Mouse (Mus musculus): ENCODE results near the gene Slamf7. TPM values are rescaled to one million over a fixed set of nuclear protein-coding genes. Genes with fewer than 3 reads are reported as not detected.

Gene Slamf7
- polyA plus RNA-seq, 1 experiment from 2014 or later = not detected

DNA sequence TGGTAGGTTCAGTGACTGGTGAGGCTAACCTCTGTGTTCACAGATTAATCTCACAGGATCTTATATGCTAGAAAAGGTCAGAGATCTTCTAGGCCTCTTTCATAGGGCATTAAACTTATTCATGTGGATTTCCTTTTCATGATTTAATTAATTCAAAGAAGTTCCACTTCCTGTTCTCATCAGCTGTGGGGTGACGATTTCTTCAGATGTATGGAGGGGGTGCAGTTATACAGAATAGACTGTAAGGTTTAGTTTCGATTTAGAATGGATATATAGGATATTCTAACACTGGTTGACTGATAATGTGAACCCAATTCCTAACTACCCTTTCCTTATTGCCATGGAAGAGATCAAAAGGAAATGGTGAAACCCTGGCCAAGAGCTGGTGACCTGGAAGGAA lies 8.6 kb upstream of the Slamf7 start:
- Histone ChIP-seq H3K36me3 (ENCODE audit: insufficient read depth) (no peaks in the 10 kb centered on the region), H3K4me2 (no peak overlapping the region), H3K9me3 (ENCODE audit: low read depth, low read length) (no peaks in the 10 kb centered on the region), H3K27me3 (ENCODE audit: insufficient read depth, low read length) (no peaks in the 10 kb centered on the region), H3K9ac (no peak overlapping the region), H3K4me1 (ENCODE audit: insufficient read depth) (no peaks in the 10 kb centered on the region), H3K27ac (ENCODE audit: low read depth) (no peak overlapping the region), H3K4me3 (ENCODE audit: low read depth, low read length) (no peak overlapping the region)
- WGBS = 77% methylated on average over 2 of the region's 2 CpGs
- ATAC-seq (ENCODE audit: insufficient read depth) (no peak), DNase-seq (no peak)
- TF ChIP-seq CTCF (IDR thresholded peaks at IDR 0.05; ENCODE audit: low read depth) = no peak

DNA sequence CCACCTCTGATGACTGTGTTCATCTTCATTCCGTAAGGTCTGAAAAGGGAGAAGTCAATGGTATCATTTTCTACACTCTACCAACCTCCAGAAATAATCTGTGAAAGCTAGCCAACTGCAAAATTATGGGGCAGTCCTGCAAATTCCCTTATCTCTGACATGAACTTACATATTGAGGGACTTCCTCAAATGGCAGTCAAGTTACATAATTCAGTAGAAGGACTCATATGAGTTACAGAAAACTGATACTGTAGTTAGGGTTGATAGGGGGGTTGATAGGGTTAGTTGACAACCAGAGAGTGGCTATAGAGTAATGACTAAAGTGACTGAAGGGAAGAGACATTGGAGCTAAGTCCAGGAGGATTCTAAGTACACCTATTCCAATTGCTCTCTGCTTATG lies 7.6 kb upstream of the Slamf7 start:
- no peak overlapping the region for H3K4me3 ChIP-seq (ENCODE audit: low read depth, low read length)

DNA sequence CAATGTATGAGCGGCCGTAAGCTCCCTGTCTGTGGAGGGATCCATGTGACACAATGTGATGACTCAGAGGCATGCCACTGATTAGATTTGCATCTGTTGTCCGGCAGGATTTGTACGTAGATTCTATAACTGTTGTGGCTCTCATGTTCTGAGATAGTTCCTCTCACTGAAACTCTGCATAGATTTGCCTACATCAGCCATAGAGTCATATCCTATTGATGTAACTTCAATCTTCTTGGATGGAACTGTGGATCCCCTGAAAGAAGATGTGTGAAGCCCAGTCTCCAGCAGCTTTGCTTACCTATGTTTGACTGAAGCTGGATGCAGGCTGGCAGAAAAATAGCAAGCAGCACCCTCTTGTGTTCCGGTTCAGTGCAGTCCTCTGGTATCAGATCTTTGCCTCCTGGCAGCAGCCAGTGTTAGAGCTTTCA lies 5.7 kb upstream of the Slamf7 start:
- WGBS = 39% methylated on average over 5 of the region's 5 CpGs
- TF ChIP-seq CTCF (IDR thresholded peaks at IDR 0.05; ENCODE audit: low read depth) = no peak

More for the DNA sequence above, 7.6 kb upstream of the Slamf7 start:
- no peak overlapping the region for H3K9ac ChIP-seq
- no peaks in the 10 kb centered on the region for H3K9me3 ChIP-seq (ENCODE audit: low read depth, low read length)
- DNase-seq (no peak), ATAC-seq (ENCODE audit: insufficient read depth) (no peak)
- no peaks in the 10 kb centered on the region for H3K4me1 ChIP-seq (ENCODE audit: insufficient read depth)
- H3K27me3 ChIP-seq (ENCODE audit: insufficient read depth, low read length) = no peaks in the 10 kb centered on the region
- 82% methylated on average over 1 of the region's 1 CpGs for WGBS
- TF ChIP-seq CTCF (IDR thresholded peaks at IDR 0.05; ENCODE audit: low read depth) = no peak
- no peak overlapping the region for H3K27ac ChIP-seq (ENCODE audit: low read depth)
- H3K36me3 ChIP-seq (ENCODE audit: insufficient read depth) = no peaks in the 10 kb centered on the region
- H3K4me2 ChIP-seq = no peak overlapping the region

DNA sequence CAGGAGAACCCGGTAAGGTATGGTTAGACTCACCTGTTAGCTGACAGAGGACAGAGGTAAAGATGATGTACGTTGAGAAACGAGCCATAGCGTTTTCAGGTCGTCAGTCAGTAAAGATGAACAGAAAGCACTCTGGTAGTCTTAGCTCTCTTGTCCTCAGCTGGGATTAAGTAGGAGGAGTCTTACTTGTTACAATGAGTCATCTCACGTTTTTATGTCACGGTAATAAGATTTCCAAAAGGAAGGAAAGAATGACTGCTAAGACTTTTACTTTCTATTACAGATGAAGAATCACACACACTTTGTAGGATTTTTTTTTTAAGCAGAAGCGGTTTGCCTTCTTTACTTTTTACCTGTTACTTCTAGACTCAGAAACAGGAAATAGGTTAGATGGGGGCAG lies 4.0 kb downstream of the Slamf7 start:
- no peak for ATAC-seq (ENCODE audit: insufficient read depth)
- Histone ChIP-seq H3K4me1 (ENCODE audit: insufficient read depth) (no peaks in the 10 kb centered on the region), H3K27me3 (ENCODE audit: insufficient read depth, low read length) (no peaks in the 10 kb centered on the region), H3K27ac (ENCODE audit: low read depth) (no peak overlapping the region), H3K4me2 (no peak overlapping the region), H3K36me3 (ENCODE audit: insufficient read depth) (no peaks in the 10 kb centered on the region), H3K9ac (no peak overlapping the region), H3K4me3 (ENCODE audit: low read depth, low read length) (no peak overlapping the region), H3K9me3 (ENCODE audit: low read depth, low read length) (no peaks in the 10 kb centered on the region)
- DNase-seq = no peak
- no peak for TF ChIP-seq CTCF (IDR thresholded peaks at IDR 0.05; ENCODE audit: low read depth)
- WGBS = 72% methylated on average over 8 of the region's 8 CpGs

More for the DNA sequence above, 5.7 kb upstream of the Slamf7 start:
- DNase-seq (no peak), ATAC-seq (ENCODE audit: insufficient read depth) (no peak)
- no peaks in the 10 kb centered on the region for H3K27me3 ChIP-seq (ENCODE audit: insufficient read depth, low read length)
- H3K4me1 ChIP-seq (ENCODE audit: insufficient read depth) = no peaks in the 10 kb centered on the region
- no peak overlapping the region for H3K4me3 ChIP-seq (ENCODE audit: low read depth, low read length)
- no peak overlapping the region for H3K4me2 ChIP-seq
- no peaks in the 10 kb centered on the region for H3K36me3 ChIP-seq (ENCODE audit: insufficient read depth)
- no peak overlapping the region for H3K27ac ChIP-seq (ENCODE audit: low read depth)
- H3K9ac ChIP-seq = no peak overlapping the region
- H3K9me3 ChIP-seq (ENCODE audit: low read depth, low read length) = no peaks in the 10 kb centered on the region

DNA sequence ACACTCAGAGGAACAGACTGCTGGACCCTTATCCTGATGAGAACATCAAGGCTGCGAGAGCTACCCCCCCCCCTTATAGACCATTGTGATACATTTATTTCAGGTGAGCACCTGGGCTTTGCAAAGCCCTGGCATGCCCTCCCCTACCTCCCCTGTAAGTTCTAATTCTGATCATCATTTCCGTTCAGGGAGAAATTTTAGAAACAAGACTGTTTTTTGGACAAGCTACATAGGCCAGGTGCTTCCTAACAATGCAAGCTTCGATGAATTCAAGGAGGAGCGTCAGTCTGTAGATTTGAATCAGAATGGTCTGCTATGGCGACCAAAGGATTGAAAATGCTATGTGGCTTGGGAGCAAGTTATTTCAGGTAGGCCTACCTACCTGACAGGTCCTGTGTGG lies 5.1 kb downstream of the Slamf7 start:
- ATAC-seq (ENCODE audit: insufficient read depth) (no peak), DNase-seq (no peak)
- no peaks in the 10 kb centered on the region for H3K9me3 ChIP-seq (ENCODE audit: low read depth, low read length)
- no peak overlapping the region for H3K9ac ChIP-seq
- H3K27me3 ChIP-seq (ENCODE audit: insufficient read depth, low read length) = no peaks in the 10 kb centered on the region
- no peak overlapping the region for H3K27ac ChIP-seq (ENCODE audit: low read depth)
- no peak overlapping the region for H3K4me3 ChIP-seq (ENCODE audit: low read depth, low read length)
- H3K4me2 ChIP-seq = no peak overlapping the region
- 79% methylated on average over 5 of the region's 5 CpGs for WGBS
- no peaks in the 10 kb centered on the region for H3K36me3 ChIP-seq (ENCODE audit: insufficient read depth)
- TF ChIP-seq CTCF (IDR thresholded peaks at IDR 0.05; ENCODE audit: low read depth) = no peak
- H3K4me1 ChIP-seq (ENCODE audit: insufficient read depth) = no peaks in the 10 kb centered on the region

DNA sequence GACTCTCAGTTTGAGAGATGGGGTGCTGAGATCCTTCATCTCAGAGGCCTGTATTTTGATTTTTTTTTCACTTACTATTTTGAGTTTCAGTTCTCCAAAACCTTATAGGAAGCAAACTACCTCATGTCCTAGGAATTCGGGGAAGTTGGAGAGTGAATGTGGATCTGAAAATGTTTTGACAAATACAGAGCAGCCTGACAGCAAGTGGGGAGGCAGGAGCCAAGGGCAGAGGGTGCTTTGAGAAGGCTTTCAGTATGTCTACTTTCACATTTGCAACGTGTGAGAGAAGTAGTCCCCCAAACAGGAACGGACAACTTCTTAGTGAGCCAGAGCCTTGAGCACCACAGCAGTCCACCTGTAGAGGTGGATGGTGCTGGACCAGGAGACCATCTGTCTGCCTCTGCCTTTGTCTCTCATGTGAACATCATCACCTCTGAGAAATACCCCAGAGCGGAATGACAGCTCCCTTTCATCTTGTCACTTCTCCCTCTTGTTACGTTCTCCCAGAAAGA lies 6.3 kb downstream of the Slamf7 start:
- no peaks in the 10 kb centered on the region for H3K36me3 ChIP-seq (ENCODE audit: insufficient read depth)
- H3K4me1 ChIP-seq (ENCODE audit: insufficient read depth) = no peaks in the 10 kb centered on the region
- no peak overlapping the region for H3K9ac ChIP-seq
- TF ChIP-seq CTCF (IDR thresholded peaks at IDR 0.05; ENCODE audit: low read depth) = no peak
- H3K9me3 ChIP-seq (ENCODE audit: low read depth, low read length) = no peaks in the 10 kb centered on the region
- 45% methylated on average over 5 of the region's 5 CpGs for WGBS
- H3K4me3 ChIP-seq (ENCODE audit: low read depth, low read length) = no peak overlapping the region
- ATAC-seq (ENCODE audit: insufficient read depth) = no peak
- H3K27me3 ChIP-seq (ENCODE audit: insufficient read depth, low read length) = no peaks in the 10 kb centered on the region
- no peak for DNase-seq
- H3K27ac ChIP-seq (ENCODE audit: low read depth) = no peak overlapping the region
- no peak overlapping the region for H3K4me2 ChIP-seq

DNA sequence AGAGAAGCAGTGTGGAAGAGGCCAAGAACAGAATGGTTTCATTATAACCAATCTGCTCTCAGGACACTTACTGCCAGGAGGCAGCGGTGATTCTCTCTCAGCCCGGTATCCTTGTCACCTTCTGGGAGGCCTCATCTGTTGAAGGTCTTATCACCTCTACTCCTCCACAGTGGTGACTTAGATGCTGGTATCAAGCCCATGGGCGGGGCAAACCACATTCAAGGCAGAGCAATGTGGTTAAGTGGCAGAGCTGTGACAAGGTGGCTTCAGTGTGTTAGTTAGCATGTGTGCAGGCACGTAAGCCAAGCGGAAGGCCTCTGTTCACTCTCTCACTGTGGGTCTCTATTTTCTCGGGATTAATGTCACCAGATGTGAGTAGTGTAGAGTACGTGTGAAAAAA lies 9.2 kb downstream of the Slamf7 start:
- ATAC-seq (ENCODE audit: insufficient read depth) (no peak), DNase-seq (no peak)
- Histone ChIP-seq H3K36me3 (ENCODE audit: insufficient read depth) (no peaks in the 10 kb centered on the region), H3K9ac (no peak overlapping the region), H3K27ac (ENCODE audit: low read depth) (no peak overlapping the region), H3K4me1 (ENCODE audit: insufficient read depth) (no peaks in the 10 kb centered on the region), H3K4me3 (ENCODE audit: low read depth, low read length) (no peak overlapping the region), H3K4me2 (no peak overlapping the region), H3K27me3 (ENCODE audit: insufficient read depth, low read length) (no peaks in the 10 kb centered on the region), H3K9me3 (ENCODE audit: low read depth, low read length) (no peaks in the 10 kb centered on the region)
- TF ChIP-seq CTCF (IDR thresholded peaks at IDR 0.05; ENCODE audit: low read depth) = no peak
- WGBS = 72% methylated on average over 7 of the region's 7 CpGs

DNA sequence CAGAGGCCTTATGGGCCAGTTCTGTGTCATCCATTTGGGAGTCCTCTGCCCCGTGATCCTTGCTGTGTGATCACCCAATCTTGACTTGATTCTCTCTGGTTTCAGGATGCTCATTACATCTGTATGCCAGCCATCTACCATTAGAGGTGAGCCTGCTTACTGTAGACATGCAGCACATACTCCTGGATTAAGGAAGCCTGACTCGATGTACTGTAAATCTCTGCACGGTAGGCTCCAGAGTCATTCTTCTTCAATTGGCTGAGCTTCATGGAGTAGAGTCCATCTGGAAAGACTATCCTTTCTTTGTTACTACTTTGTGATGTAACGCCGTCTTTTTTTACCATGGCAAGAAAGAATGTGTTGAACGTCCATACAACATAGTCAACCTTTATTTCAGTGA lies 12.0 kb downstream of the Slamf7 start:
- Histone ChIP-seq H3K36me3 (ENCODE audit: insufficient read depth) (no peaks in the 10 kb centered on the region), H3K27me3 (ENCODE audit: insufficient read depth, low read length) (no peaks in the 10 kb centered on the region), H3K4me1 (ENCODE audit: insufficient read depth) (no peaks in the 10 kb centered on the region), H3K4me2 (no peak overlapping the region), H3K27ac (ENCODE audit: low read depth) (no peak overlapping the region), H3K4me3 (ENCODE audit: low read depth, low read length) (no peak overlapping the region), H3K9me3 (ENCODE audit: low read depth, low read length) (no peaks in the 10 kb centered on the region), H3K9ac (no peak overlapping the region)
- no peak for DNase-seq
- ATAC-seq (ENCODE audit: insufficient read depth) = no peak
- no peak for TF ChIP-seq CTCF (IDR thresholded peaks at IDR 0.05; ENCODE audit: low read depth)
- 93% methylated on average over 6 of the region's 6 CpGs for WGBS

Measured in lung, embryonic 14.5 days (tissue).